Mouse (Mus musculus) kidney, adult 18-20 months (tissue): Measurements from ENCODE around the gene Slc50a1.

ENCODE experiments used
- DNase-seq: peaks from one replicate; pipeline ENCODE4 v3.0.0; 2021

Slc50a1 gene

GRCm38 (mm10) chr3:89260211-89260610, 10.2 kb downstream of the Slc50a1 start:
- no peak for DNase-seq

- no peak for DNase-seq
Measured at GRCm38 (mm10) chr3:89259076-89259475, 11.3 kb downstream of the Slc50a1 start, which contains the start of gene Dpm3. Dpm3 (plus strand) TSS chr3:89259358.

GRCm38 (mm10) chr3:89256177-89256576, 14.2 kb downstream of the Slc50a1 start:
- DNase-seq: no peak

- DNase-seq: no peak
Measured at GRCm38 (mm10) chr3:89254994-89255393, 15.4 kb downstream of the Slc50a1 start.

GRCm38 (mm10) chr3:89251365-89251895, 18.9 kb downstream of the Slc50a1 start:
- peak; percentile 74 for DNase-seq

GRCm38 (mm10) chr3:89250435-89251040, 19.8 kb downstream of the Slc50a1 start:
- peak; percentile 84 for DNase-seq

GRCm38 (mm10) chr3:89247466-89247865, 22.9 kb downstream of the Slc50a1 start:
- no peak for DNase-seq

GRCm38 (mm10) chr3:89246261-89247100, 23.9 kb downstream of the Slc50a1 start, which contains the start of gene Trim46:
Trim46 (minus strand) TSS chr3:89246309.
- DNase-seq: peak; percentile 91

- DNase-seq: no peak
Measured at GRCm38 (mm10) chr3:89245688-89246171, 24.6 kb downstream of the Slc50a1 start, which contains the start of gene Krtcap2. Krtcap2 (plus strand) TSS chr3:89245966.

GRCm38 (mm10) chr3:89244982-89245687, 25.2 kb downstream of the Slc50a1 start:
- DNase-seq: no peak

GRCm38 (mm10) chr3:89244158-89244981, 26.0 kb downstream of the Slc50a1 start:
- peak; percentile 49 for DNase-seq

GRCm38 (mm10) chr3:89243609-89244008, 26.8 kb downstream of the Slc50a1 start:
- DNase-seq: peak; percentile 55

- peak; percentile 64 for DNase-seq
Measured at GRCm38 (mm10) chr3:89242331-89242895, 28.0 kb downstream of the Slc50a1 start.

GRCm38 (mm10) chr3:89238494-89238893, 31.9 kb downstream of the Slc50a1 start:
- peak; percentile 19 for DNase-seq

- no peak for DNase-seq
Measured at GRCm38 (mm10) chr3:89237682-89238081, 32.7 kb downstream of the Slc50a1 start.

GRCm38 (mm10) chr3:89236516-89236915, 33.9 kb downstream of the Slc50a1 start:
- no peak for DNase-seq

GRCm38 (mm10) chr3:89233562-89234110, 36.7 kb downstream of the Slc50a1 start:
- peak; percentile 14 for DNase-seq

GRCm38 (mm10) chr3:89232614-89233013, 37.8 kb downstream of the Slc50a1 start:
- no peak for DNase-seq

GRCm38 (mm10) chr3:89231772-89232275, 38.5 kb downstream of the Slc50a1 start:
- no peak for DNase-seq

GRCm38 (mm10) chr3:89231345-89231744, 39.0 kb downstream of the Slc50a1 start:
- DNase-seq: no peak

GRCm38 (mm10) chr3:89230561-89230960, 39.8 kb downstream of the Slc50a1 start:
- DNase-seq: no peak
